Mouse (Mus musculus) E14TG2a.4 (cell line): ENCODE results near the gene Apba2.

Experiments
- H3K27me3 ChIP-seq: 2 replicates; pipeline ENCODE4 v1.6.1; 2014; ENCODE audit warnings: low read length, control low read depth; ENCODE audit not compliant: insufficient read depth
- H3K36me3 ChIP-seq: 2 replicates; pipeline ENCODE4 v1.6.1; 2014; ENCODE audit warnings: low read length, control low read depth; ENCODE audit not compliant: insufficient read depth
- H3K4me1 ChIP-seq: replicated peaks from 2 replicates; pipeline ENCODE4 v1.6.1; 2014; ENCODE audit warnings: low read depth, low read length, control low read depth
- H3K4me3 ChIP-seq: replicated peaks from 2 replicates; pipeline ENCODE4 v1.5.1; 2014; ENCODE audit warnings: mild to moderate bottlenecking, low read length
- H3K9me3 ChIP-seq: 2 replicates; pipeline ENCODE4 v1.6.1; 2014; ENCODE audit warnings: low read length, control low read depth
- CTCF ChIP-seq: conservative IDR thresholded peaks from 2 replicates; pipeline ENCODE4 v1.5.1; 2014; ENCODE audit warnings: low read length
- NANOG ChIP-seq: IDR thresholded peaks from 2 replicates; pipeline ENCODE4 v1.6.1; 2014; ENCODE audit warnings: borderline replicate concordance, low read length, mixed read lengths
- POU5F1 ChIP-seq: IDR thresholded peaks from 2 replicates; pipeline ENCODE4 v1.6.1; 2014; ENCODE audit warnings: low read length, borderline replicate concordance

Gene Apba2

GRCm38 (mm10) chr7:64648947-64649607 is 147.6 kb downstream of the Apba2 start:
- no peaks in the 10 kb centered on the region for H3K4me1 ChIP-seq
- no peaks in the 10 kb centered on the region for H3K36me3 ChIP-seq
- no peaks in the 10 kb centered on the region for H3K27me3 ChIP-seq
- H3K4me3 ChIP-seq: no peak overlapping the region
- no peak for TF ChIP-seq NANOG
- TF ChIP-seq POU5F1: no peak
- TF ChIP-seq CTCF: no peak
- H3K9me3 ChIP-seq: no peaks in the 10 kb centered on the region

GRCm38 (mm10) chr7:64651963-64652362 is 150.5 kb downstream of the Apba2 start:
- no peaks in the 10 kb centered on the region for H3K36me3 ChIP-seq
- TF ChIP-seq CTCF (no peak), NANOG (no peak), POU5F1 (no peak)
- H3K4me3 ChIP-seq: no peak overlapping the region
- H3K9me3 ChIP-seq: no peaks in the 10 kb centered on the region
- H3K27me3 ChIP-seq: no peaks in the 10 kb centered on the region
- H3K4me1 ChIP-seq: no peaks in the 10 kb centered on the region

- H3K4me1 ChIP-seq: no peaks in the 10 kb centered on the region
Observed at GRCm38 (mm10) chr7:64656787-64657186, 155.3 kb downstream of the Apba2 start.

GRCm38 (mm10) chr7:64658914-64659313 is 157.4 kb downstream of the Apba2 start:
- H3K9me3 ChIP-seq: no peaks in the 10 kb centered on the region
- H3K27me3 ChIP-seq: no peaks in the 10 kb centered on the region
- no peaks in the 10 kb centered on the region for H3K36me3 ChIP-seq
- no peak for TF ChIP-seq POU5F1
- no peak for TF ChIP-seq CTCF
- TF ChIP-seq NANOG: no peak
- no peak overlapping the region for H3K4me3 ChIP-seq
- H3K4me1 ChIP-seq: no peaks in the 10 kb centered on the region

More at GRCm38 (mm10) chr7:64656787-64657186, 155.3 kb downstream of the Apba2 start:
- Histone ChIP-seq H3K9me3 (no peaks in the 10 kb centered on the region), H3K27me3 (no peaks in the 10 kb centered on the region), H3K4me3 (no peak overlapping the region), H3K36me3 (no peaks in the 10 kb centered on the region)
- TF ChIP-seq NANOG (no peak), CTCF (no peak), POU5F1 (no peak)

- TF ChIP-seq NANOG (no peak), POU5F1 (no peak), CTCF (no peak)
- Histone ChIP-seq H3K4me1 (no peaks in the 10 kb centered on the region), H3K36me3 (no peaks in the 10 kb centered on the region), H3K9me3 (no peaks in the 10 kb centered on the region), H3K27me3 (no peaks in the 10 kb centered on the region), H3K4me3 (no peak overlapping the region)
Observed at GRCm38 (mm10) chr7:64659328-64659727, 157.8 kb downstream of the Apba2 start.

GRCm38 (mm10) chr7:64662506-64662905 is 161.0 kb downstream of the Apba2 start:
- Histone ChIP-seq H3K4me1 (no peaks in the 10 kb centered on the region), H3K4me3 (no peak overlapping the region), H3K9me3 (no peaks in the 10 kb centered on the region), H3K36me3 (no peaks in the 10 kb centered on the region), H3K27me3 (no peaks in the 10 kb centered on the region)
- no peak for TF ChIP-seq POU5F1
- no peak for TF ChIP-seq CTCF
- TF ChIP-seq NANOG: no peak

- TF ChIP-seq POU5F1 (no peak), CTCF (no peak), NANOG (no peak)
- Histone ChIP-seq H3K27me3 (no peaks in the 10 kb centered on the region), H3K36me3 (no peaks in the 10 kb centered on the region)
Observed at GRCm38 (mm10) chr7:64663600-64663999, 162.1 kb downstream of the Apba2 start.

GRCm38 (mm10) chr7:64665120-64665519 is 163.6 kb downstream of the Apba2 start:
- TF ChIP-seq POU5F1 (no peak), CTCF (no peak), NANOG (no peak)
- no peaks in the 10 kb centered on the region for H3K4me1 ChIP-seq
- no peak overlapping the region for H3K4me3 ChIP-seq
- no peaks in the 10 kb centered on the region for H3K36me3 ChIP-seq
- H3K27me3 ChIP-seq: no peaks in the 10 kb centered on the region
- H3K9me3 ChIP-seq: no peaks in the 10 kb centered on the region

More at GRCm38 (mm10) chr7:64663600-64663999, 162.1 kb downstream of the Apba2 start:
- Histone ChIP-seq H3K9me3 (no peaks in the 10 kb centered on the region), H3K4me1 (no peaks in the 10 kb centered on the region), H3K4me3 (no peak overlapping the region)

GRCm38 (mm10) chr7:64665716-64666298 is 164.3 kb downstream of the Apba2 start:
- Histone ChIP-seq H3K27me3 (no peaks in the 10 kb centered on the region), H3K4me1 (no peaks in the 10 kb centered on the region), H3K4me3 (no peak overlapping the region), H3K36me3 (no peaks in the 10 kb centered on the region), H3K9me3 (no peaks in the 10 kb centered on the region)
- TF ChIP-seq POU5F1 (no peak), NANOG (no peak), CTCF (no peak)
